Mouse (Mus musculus): Measurements from ENCODE around the gene Atoh1. TPM values are rescaled to one million over a fixed set of nuclear protein-coding genes. Genes with fewer than 3 reads are reported as not detected.
A peak's percentile ranks its signal among the peaks of the same experiment; 100 is the strongest.

Gene Atoh1
- total and polyA plus RNA-seq, 2 experiments from 2014 or later, result 6.7 to 24.4 TPM

DNA sequence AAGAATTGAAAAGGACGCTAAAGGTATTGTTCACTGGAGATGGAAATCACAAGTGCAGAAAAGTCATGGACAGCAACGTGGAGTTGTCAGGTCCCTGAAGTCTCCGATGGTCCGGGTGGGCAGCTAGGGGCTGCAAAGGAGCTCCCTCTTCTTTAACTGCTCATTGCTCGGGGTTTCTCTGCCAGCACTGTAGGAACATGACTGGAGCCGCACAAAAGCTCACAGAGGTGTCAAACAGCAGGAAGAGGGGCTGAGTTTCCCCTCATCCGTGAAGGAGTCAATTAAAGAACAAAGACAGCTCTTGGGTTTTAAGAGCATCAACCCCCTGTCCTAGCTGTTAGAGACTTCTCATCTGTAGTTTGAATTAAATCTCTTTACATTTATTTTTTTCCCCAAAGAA lies 44.5 kb downstream of the Atoh1 start:
- peak; percentile 6 for DNase-seq (ENCODE audit: low spot score)
- Histone ChIP-seq H3K4me1 (ENCODE audit: insufficient read depth, low read length) (no peaks in the 10 kb centered on the region), H3K4me3 (ENCODE audit: low read length) (no peak overlapping the region), H3K27ac (no peak overlapping the region), H3K9ac (replicated peaks; ENCODE audit: low read length) (no peak overlapping the region), H3K27me3 (ENCODE audit: insufficient read depth, low read length) (no peaks in the 10 kb centered on the region), H3K36me3 (ENCODE audit: insufficient read depth, low read length) (no peaks in the 10 kb centered on the region), H3K4me2 (ENCODE audit: low read depth, low read length) (peak overlapping the region; percentile 25; the same call in 1 of the 2 replicates), H3K9me3 (ENCODE audit: low read length) (no peaks in the 10 kb centered on the region)
- no peak for TF ChIP-seq CTCF (IDR thresholded peaks at IDR 0.05; ENCODE audit: low read depth)
- ATAC-seq, result no peak
- WGBS, result 5% methylated on average over 7 of the region's 7 CpGs
